Mouse (Mus musculus) embryonic facial prominence, embryonic 13.5 days (tissue): ENCODE data around the gene Slc9a3r2. TPM values are rescaled to one million over a fixed set of nuclear protein-coding genes. Genes with fewer than 3 reads are reported as not detected.

ENCODE experiments used
- microRNA-seq: library from miRNA; unstranded; fragments of <30 nt; microRNA quantifications from one replicate; pipeline ENCODE4, GENCODE M21; 2016
- polyA plus RNA-seq: library from polyadenylated mRNA; unstranded; fragments of >200 nt; fragmentation: Nextera tagmentation; extraction: Ambion mirVana; gene quantifications from 2 replicates; pipeline ENCODE4 v1.2.1, GENCODE M21; 2015

Slc9a3r2 gene
- polyA plus RNA-seq, 1 experiment from 2014 or later = 50.4 TPM

Small RNA genes lying within 50 kb of the gene (microRNA-seq; reads per million reads assigned to microRNA genes)
- gene Gm24589 = not detected

Other genes with a start within 250 kb of the Slc9a3r2 start
- 296 and 317 TPM in 2 replicates for gene Rnps1, start 235.8 kb downstream of the Slc9a3r2 start, polyA plus RNA-seq
- 70.6 and 78.0 TPM in 2 replicates for gene Eci1, start 223.7 kb downstream of the Slc9a3r2 start, polyA plus RNA-seq
- gene Dnase1l2, start 207.2 kb downstream of the Slc9a3r2 start, polyA plus RNA-seq = 3.5 and 5.5 TPM in 2 replicates
- gene E4f1, start 180.0 kb downstream of the Slc9a3r2 start, polyA plus RNA-seq = 44.4 and 46.4 TPM in 2 replicates
- 47.4 and 48.7 TPM in 2 replicates for gene Pgp, start 179.9 kb downstream of the Slc9a3r2 start, polyA plus RNA-seq
- not detected in 2 replicates for gene Bricd5, start 176.4 kb downstream of the Slc9a3r2 start, polyA plus RNA-seq
- 32.5 and 33.2 TPM in 2 replicates for gene Mlst8, start 171.2 kb downstream of the Slc9a3r2 start, polyA plus RNA-seq
- 3.5 and 5.4 TPM in 2 replicates for gene Caskin1, start 161.7 kb downstream of the Slc9a3r2 start, polyA plus RNA-seq
- 96.1 and 97.1 TPM in 2 replicates for gene Traf7, start 122.4 kb downstream of the Slc9a3r2 start, polyA plus RNA-seq
- 2.8 and 3.3 TPM in 2 replicates for gene Rab26, start 116.1 kb downstream of the Slc9a3r2 start, polyA plus RNA-seq
- 24.1 and 30.6 TPM in 2 replicates for gene Pkd1, start 100.5 kb downstream of the Slc9a3r2 start, polyA plus RNA-seq
- gene Tsc2, start 17.7 kb downstream of the Slc9a3r2 start, polyA plus RNA-seq = 60.9 and 69.9 TPM in 2 replicates
- 24.2 TPM in 2 replicates for gene Nthl1, start 17.6 kb downstream of the Slc9a3r2 start, polyA plus RNA-seq
- gene Npw, start 8.1 kb upstream of the Slc9a3r2 start, polyA plus RNA-seq = 0.74 and 1.2 TPM in 2 replicates
- gene Zfp598, start 19.4 kb upstream of the Slc9a3r2 start, polyA plus RNA-seq = 21.4 and 22.1 TPM in 2 replicates
- gene Syngr3, start 39.6 kb upstream of the Slc9a3r2 start, polyA plus RNA-seq = 4.6 and 4.9 TPM in 2 replicates
- gene Gfer, start 45.8 kb upstream of the Slc9a3r2 start, polyA plus RNA-seq = 43.8 and 49.0 TPM in 2 replicates
- gene Noxo1, start 45.9 kb upstream of the Slc9a3r2 start, polyA plus RNA-seq = 2.6 and 3.5 TPM in 2 replicates
- 74.2 and 81.6 TPM in 2 replicates for gene Tbl3, start 57.3 kb upstream of the Slc9a3r2 start, polyA plus RNA-seq
- gene Rnf151, start 67.7 kb upstream of the Slc9a3r2 start, polyA plus RNA-seq = 0.20 and 0.23 TPM in 2 replicates
- gene Rps2, start 67.8 kb upstream of the Slc9a3r2 start, polyA plus RNA-seq = 1,313 and 1,443 TPM in 2 replicates
- gene Ndufb10, start 74.2 kb upstream of the Slc9a3r2 start, polyA plus RNA-seq = 217 and 229 TPM in 2 replicates
- not detected in 2 replicates for gene Rpl3l, start 77.5 kb upstream of the Slc9a3r2 start, polyA plus RNA-seq
- 27.8 and 27.9 TPM in 2 replicates for gene Msrb1, start 86.3 kb upstream of the Slc9a3r2 start, polyA plus RNA-seq
- gene Hs3st6, start 102.7 kb upstream of the Slc9a3r2 start, polyA plus RNA-seq = 17.9 and 21.6 TPM in 2 replicates
- 0.19 TPM in 1 of 2 replicates, not detected in the other for gene Meiob, start 154.0 kb upstream of the Slc9a3r2 start, polyA plus RNA-seq
- 28.3 and 28.4 TPM in 2 replicates for gene Hagh, start 189.8 kb upstream of the Slc9a3r2 start, polyA plus RNA-seq
- 20.3 and 22.4 TPM in 2 replicates for gene Fahd1, start 200.0 kb upstream of the Slc9a3r2 start, polyA plus RNA-seq
- gene Igfals, start 215.7 kb upstream of the Slc9a3r2 start, polyA plus RNA-seq = 0.37 and 0.42 TPM in 2 replicates
- gene Nubp2, start 236.0 kb upstream of the Slc9a3r2 start, polyA plus RNA-seq = 46.3 and 51.5 TPM in 2 replicates
- gene Spsb3, start 236.3 kb upstream of the Slc9a3r2 start, polyA plus RNA-seq = 39.3 and 43.2 TPM in 2 replicates
- gene Eme2, start 244.8 kb upstream of the Slc9a3r2 start, polyA plus RNA-seq = 31.9 and 34.4 TPM in 2 replicates
- 86.1 and 93.0 TPM in 2 replicates for gene Mrps34, start 244.8 kb upstream of the Slc9a3r2 start, polyA plus RNA-seq
- 48.9 and 58.2 TPM in 2 replicates for gene Nme3, start 246.2 kb upstream of the Slc9a3r2 start, polyA plus RNA-seq